Mouse (Mus musculus): Measurements from ENCODE around the gene Pik3ca.
"Not testable (repeated sequence)": the region's sequence is repeated elsewhere in the genome, so short reads cannot be mapped to it uniquely, and the experiment has no call there.

The Pik3ca gene

GRCm38 (mm10) chr3:32402990-32403885, 5.8 kb downstream of the Pik3ca start:
- no peak for DNase-seq

GRCm38 (mm10) chr3:32405699-32406098, 8.2 kb downstream of the Pik3ca start:
- no peak for DNase-seq

DNA sequence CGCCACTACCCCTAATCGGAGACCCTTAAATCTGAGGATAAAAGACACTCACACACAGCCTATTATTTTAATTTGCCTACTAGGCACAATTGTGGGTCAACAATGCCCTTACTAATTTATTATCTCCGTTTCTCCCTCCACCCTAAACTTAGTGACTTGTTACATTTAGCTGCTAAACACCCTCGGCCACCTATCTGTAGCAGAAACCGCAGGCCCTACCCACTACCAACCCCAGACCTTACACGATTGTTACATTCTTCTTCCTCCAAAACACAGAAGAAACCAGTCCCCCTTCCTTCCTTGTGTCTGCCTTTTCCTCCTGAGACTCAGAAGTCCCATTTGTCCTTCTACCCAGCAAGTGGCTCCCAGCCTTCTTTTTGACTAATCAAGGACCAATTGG, 9.3 kb downstream of the Pik3ca start:
- DNase-seq, result no peak

GRCm38 (mm10) chr3:32408811-32409273, 11.4 kb downstream of the Pik3ca start:
- no peak for DNase-seq

DNA sequence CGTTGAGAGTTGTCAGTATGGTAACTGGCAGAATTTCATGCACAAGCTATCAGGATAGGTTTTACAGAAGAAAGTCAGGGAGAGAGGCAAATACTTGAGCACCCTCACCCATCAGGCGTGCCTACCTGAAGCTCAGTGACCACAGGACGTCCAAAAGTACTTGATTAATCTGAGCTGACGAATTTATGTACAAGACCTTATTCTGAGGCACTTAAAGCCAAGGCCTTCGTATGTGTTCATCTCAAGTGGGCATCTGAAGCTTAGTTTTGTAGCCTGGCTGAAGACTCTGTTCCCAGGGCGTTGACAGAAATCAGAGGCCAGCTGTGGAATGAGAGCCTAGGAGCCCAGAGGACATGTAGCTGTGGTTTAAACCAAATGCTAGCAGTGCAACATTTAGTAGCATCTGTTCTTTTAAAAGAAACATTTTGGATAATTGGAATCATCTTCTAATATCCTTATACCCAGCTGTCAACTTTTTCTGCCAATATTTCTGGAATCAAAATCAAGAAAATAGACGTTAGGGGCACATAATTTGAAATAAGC, 15.1 kb downstream of the Pik3ca start:
- no peak for DNase-seq

DNA sequence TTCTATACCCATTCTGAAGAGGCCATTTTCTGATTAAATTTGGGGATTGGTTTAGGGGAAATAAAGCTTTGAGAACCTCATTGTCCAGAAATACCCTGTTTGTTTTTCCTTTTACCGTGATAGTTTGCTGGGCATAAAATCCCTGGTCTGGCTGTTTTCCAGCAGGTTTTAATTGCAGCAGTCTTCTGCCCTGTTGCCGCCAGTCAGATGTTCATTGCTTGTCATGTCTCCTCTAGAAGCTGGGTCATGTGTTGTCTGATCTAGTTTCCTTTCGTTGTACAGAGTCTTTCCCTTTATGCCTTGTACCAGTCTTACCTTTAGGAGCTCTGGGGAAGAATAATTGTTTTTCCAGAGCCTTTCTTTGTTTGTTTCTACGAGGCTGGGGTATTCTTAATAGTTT, 16.9 kb downstream of the Pik3ca start:
- no peak for DNase-seq

DNA sequence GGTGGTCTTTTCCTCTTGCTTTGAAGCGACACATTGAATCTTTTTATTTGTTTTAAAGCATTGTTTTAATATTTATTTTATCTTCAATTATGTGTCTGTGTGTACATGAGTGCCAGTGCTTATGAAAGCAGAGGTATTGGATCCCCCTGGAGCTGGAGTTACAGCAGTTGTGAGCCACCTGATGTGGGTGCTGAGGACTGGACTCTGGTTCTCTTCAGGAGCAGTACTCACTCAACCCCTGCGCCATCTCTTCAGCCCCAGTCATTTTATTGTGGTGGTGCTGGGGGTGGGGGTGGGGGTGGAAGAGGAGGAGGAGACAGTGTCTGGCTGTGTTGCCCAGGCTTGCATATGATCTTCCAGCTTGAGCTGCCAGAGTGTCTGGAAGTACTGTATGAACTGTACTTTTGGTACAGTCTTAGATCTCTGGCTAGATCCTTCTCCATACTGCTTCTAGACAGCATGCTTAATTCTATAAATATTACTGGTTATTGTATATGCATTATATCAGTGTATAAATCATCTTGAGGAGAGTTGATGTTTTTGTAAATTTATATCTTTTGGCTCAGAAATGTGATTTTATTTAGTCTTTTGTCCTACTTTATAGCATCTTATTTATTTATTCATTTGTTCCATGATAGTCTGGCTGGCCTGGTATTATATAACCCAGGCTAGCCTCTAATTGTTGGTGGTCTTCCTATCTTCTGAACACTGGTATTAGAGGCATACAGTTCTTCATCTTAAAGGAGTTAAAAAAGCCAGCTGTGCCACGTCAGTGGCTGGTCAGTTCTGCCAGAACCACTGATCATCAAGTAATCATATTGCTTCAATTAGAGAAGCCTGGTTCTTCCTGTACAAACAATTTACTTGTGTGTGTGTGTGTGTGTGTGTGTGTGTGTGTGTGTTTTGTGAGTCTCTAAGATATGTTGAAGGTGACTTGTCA, 18.2 kb downstream of the Pik3ca start:
- no peak for DNase-seq

DNA sequence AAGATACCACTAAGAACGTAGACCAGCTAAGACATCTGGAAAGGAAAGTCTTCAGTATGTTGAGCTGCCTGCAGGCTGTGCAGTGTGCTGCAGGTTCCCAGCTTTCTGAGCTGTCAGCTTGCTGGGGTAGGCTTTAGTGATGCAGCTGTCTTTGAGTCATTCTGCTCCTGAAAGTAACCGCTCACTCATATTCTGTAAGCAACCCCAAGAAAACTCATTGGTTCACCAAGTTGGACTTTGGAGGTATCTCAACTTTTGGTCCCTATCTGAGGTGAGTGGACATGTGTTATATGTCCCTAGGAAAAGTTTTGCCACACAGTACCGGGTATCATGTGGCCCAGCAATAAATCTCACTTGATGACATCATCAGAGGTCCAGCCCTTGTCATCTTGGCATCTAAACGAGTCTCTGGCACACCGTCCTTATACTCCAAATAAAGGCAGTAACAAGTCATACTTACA, 20.3 kb downstream of the Pik3ca start:
- no peak for DNase-seq

- DNase-seq, result no peak
These were observed 22.4 kb downstream of the Pik3ca start for GRCm38 (mm10) chr3:32419866-32420265.

- no peak for DNase-seq
These were observed 23.9 kb downstream of the Pik3ca start for GRCm38 (mm10) chr3:32421115-32422054.

DNA sequence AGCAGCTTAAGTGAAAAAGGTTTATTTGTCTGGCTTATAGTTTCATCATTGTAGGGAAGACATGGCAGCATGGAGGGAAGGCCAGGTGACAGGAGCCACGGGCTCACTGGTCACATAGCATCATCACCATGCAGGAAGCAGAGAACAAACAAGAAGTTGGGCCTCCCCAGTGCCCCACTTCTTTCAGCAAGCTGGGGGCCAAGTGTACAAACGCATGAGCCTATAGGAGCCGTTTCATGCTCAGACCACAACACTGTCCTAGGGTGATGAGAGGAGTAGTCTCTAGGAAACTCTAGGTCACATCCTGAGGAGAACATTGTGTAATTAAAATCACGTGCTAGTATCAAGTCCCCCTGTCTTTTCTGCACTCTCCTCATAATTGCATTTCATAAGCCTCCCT, 30.2 kb downstream of the Pik3ca start:
- no peak for DNase-seq

DNA sequence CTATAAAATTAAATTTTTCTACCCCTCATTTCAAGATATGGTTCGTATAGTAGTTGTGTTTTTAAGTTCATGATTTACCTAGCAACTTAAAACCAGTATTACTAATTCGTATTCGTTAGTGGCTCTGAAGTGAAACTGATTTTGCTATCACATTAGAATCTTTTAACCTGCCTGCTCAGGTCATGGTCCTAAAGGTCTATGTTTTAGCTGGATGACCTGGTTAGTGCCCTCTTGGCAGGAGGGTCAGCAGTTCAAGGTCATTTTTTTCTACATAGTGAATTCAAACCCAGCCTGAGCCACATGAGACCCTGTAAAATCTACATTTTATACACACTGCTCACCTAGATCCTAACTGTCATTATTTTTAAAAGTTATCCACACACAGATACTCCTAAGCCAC, 30.9 kb downstream of the Pik3ca start:
- no peak for DNase-seq

DNA sequence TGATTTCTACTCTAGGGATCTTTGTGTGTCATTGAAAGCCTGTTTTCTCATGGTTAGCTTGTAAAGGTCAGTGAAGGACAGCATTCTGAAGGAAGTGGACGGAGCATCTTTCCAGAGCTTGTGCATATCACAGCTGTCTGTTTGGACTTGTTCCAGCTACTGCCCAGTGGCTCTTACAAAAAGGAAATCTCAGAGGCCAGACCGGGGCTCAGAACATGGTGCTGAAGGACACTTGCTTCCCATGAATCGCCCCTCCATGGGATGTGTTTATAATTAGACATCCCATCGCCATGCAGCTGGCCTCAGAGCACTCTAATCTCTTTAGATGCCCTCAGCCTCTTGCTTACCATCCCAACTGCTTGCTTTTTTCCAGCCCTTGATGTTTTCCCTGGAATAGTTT, 31.4 kb downstream of the Pik3ca start:
- DNase-seq, result peak; percentile 49

GRCm38 (mm10) chr3:32429351-32429750, 31.9 kb downstream of the Pik3ca start:
- not testable (repeated sequence) for DNase-seq

DNA sequence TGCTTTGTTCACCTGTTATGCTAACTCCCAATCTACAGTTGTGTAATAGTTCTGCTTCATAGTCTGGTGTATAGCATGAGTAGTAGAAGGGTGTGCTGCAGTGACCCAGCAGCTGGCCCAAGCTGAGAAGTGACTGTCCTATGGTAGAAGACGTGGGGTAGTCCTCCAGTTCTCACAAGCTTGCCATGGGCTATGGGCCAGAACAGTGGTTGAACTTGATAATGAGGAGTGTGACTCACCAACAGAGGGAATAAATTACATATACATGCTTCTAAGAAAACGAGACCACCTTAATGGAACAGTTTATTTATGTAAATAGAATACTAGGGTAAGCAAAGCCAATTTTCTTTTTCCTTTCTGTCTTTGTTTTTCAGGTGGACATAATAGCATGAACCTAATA, 32.9 kb downstream of the Pik3ca start:
- no peak for DNase-seq

- DNase-seq, result no peak
These were observed 36.5 kb downstream of the Pik3ca start for GRCm38 (mm10) chr3:32434016-32434415.

- DNase-seq, result no peak
These were observed 38.6 kb downstream of the Pik3ca start for GRCm38 (mm10) chr3:32436101-32436500.

- DNase-seq, result no peak
These were observed 39.8 kb downstream of the Pik3ca start for GRCm38 (mm10) chr3:32437297-32437696.

DNA sequence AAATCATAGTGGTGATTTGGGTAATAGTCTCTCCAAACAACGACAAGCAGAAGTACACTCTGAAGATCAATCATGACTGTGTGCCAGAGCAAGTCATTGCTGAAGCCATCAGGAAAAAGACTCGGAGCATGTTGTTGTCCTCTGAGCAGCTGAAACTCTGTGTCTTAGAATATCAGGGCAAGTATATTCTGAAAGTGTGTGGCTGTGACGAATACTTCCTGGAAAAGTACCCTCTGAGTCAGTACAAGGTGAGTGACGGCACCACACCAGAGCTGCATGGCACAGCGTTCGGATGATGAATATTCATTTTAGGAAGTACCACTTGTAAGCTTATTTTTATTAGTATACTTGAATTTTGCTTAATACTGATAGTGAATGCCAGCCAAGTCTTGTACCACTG, 40.3 kb downstream of the Pik3ca start:
- no peak for DNase-seq

DNA sequence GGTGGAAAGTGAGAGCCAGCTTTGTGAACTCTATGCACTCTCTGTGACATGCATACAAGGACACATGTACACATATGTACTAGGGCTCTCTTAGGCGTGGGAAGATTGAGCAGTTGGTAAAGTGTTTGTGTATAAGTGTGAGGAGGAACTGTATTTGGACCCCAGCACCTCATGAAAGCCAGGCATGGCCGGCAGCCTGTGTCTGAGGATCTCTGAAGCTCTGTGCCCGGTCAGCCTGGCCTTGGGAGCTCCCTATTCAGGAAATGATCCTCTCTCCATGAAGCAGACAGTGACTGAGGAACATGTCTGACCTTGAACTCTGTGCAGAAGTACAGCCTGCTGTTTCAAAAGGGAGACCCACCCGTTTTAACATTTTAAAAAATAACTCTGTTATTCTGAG, 41.2 kb downstream of the Pik3ca start:
- no peak for DNase-seq

GRCm38 (mm10) chr3:32441710-32442109, 44.2 kb downstream of the Pik3ca start:
- DNase-seq, result no peak

Data from kidney, adult 11 months (tissue).